Mouse (Mus musculus): ENCODE measurements at regions not wholly inside any gene's neighbourhood (a gene's known extent, or its start where the extent isn't known, plus 50 kb on each side); places are given as distances from the start of the nearest gene placed in this dataset.
"Not testable (repeated sequence)": the region's sequence is repeated elsewhere in the genome, so short reads cannot be mapped to it uniquely, and the experiment has no call there.

- intact Hi-C loops (cut with DNase I), result no loop called here
- DNase-seq, result no peak
Measured at GRCm38 (mm10) chr17:4866026-4866896, 127.9 kb upstream of the Arid1b start.

- intact Hi-C loops (cut with DNase I), result no loop called here
Measured at GRCm38 (mm10) chr17:4867083-4867482, 127.0 kb upstream of the Arid1b start.

GRCm38 (mm10) chr17:4867754-4868445, 126.2 kb upstream of the Arid1b start:
- peak; percentile 50 to 59 for DNase-seq
- intact Hi-C loops (cut with DNase I), result no loop called here

More at GRCm38 (mm10) chr17:4867083-4867482, 127.0 kb upstream of the Arid1b start:
- no peak for DNase-seq

- DNase-seq, result no peak
- intact Hi-C loops (cut with DNase I), result no loop called here
Measured at GRCm38 (mm10) chr17:4868446-4868825, 125.7 kb upstream of the Arid1b start.

- no peak for DNase-seq
- intact Hi-C loops (cut with DNase I), result no loop called here
Measured at GRCm38 (mm10) chr17:4868861-4869260, 125.3 kb upstream of the Arid1b start.

GRCm38 (mm10) chr17:4871267-4871666, 122.9 kb upstream of the Arid1b start:
- intact Hi-C loops (cut with DNase I), result no loop called here
- no peak for DNase-seq

- intact Hi-C loops (cut with DNase I), result no loop called here
- DNase-seq, result no peak
Measured at GRCm38 (mm10) chr17:4874459-4874858, 119.7 kb upstream of the Arid1b start.

- intact Hi-C loops (cut with DNase I), result no loop called here
- no peak for DNase-seq
Measured at GRCm38 (mm10) chr17:4875086-4876046, 118.8 kb upstream of the Arid1b start.

- intact Hi-C loops (cut with DNase I), result no loop called here
- no peak for DNase-seq
Measured at GRCm38 (mm10) chr17:4876431-4876830, 117.7 kb upstream of the Arid1b start.

GRCm38 (mm10) chr17:4881473-4881872, 112.7 kb upstream of the Arid1b start:
- intact Hi-C loops (cut with DNase I), result no loop called here
- no peak for DNase-seq

GRCm38 (mm10) chr17:4884083-4884482, 110.0 kb upstream of the Arid1b start:
- intact Hi-C loops (cut with DNase I), result no loop called here

GRCm38 (mm10) chr17:4884761-4885160, 109.4 kb upstream of the Arid1b start:
- intact Hi-C loops (cut with DNase I), result no loop called here
- DNase-seq, result no peak

More at GRCm38 (mm10) chr17:4884083-4884482, 110.0 kb upstream of the Arid1b start:
- no peak for DNase-seq

GRCm38 (mm10) chr17:4887331-4887730, 106.8 kb upstream of the Arid1b start:
- intact Hi-C loops (cut with DNase I); DNase-seq: not testable (repeated sequence)

GRCm38 (mm10) chr17:4889577-4889976, 104.6 kb upstream of the Arid1b start:
- DNase-seq, result no peak

GRCm38 (mm10) chr17:4890131-4890530, 104.0 kb upstream of the Arid1b start:
- intact Hi-C loops (cut with DNase I), result no loop called here
- no peak for DNase-seq

More at GRCm38 (mm10) chr17:4889577-4889976, 104.6 kb upstream of the Arid1b start:
- intact Hi-C loops (cut with DNase I), result no loop called here

- peak in 1 of 2 experiments; percentile 14 for DNase-seq
Measured at GRCm38 (mm10) chr17:4891576-4891975, 102.6 kb upstream of the Arid1b start.

GRCm38 (mm10) chr17:4894756-4895330, 99.3 kb upstream of the Arid1b start:
- DNase-seq; intact Hi-C loops (cut with DNase I): not testable (repeated sequence)

More at GRCm38 (mm10) chr17:4891576-4891975, 102.6 kb upstream of the Arid1b start:
- intact Hi-C loops (cut with DNase I), result no loop called here

- no peak for DNase-seq
Measured at GRCm38 (mm10) chr17:4903129-4903528, 91.0 kb upstream of the Arid1b start.

GRCm38 (mm10) chr17:4906504-4906903, 87.6 kb upstream of the Arid1b start:
- intact Hi-C loops (cut with DNase I), result loop anchor here (5.0 kb wide), 1 partner anchor 281 kb away; no protein-coding TSS in a partner anchor
- no peak for DNase-seq

More at GRCm38 (mm10) chr17:4903129-4903528, 91.0 kb upstream of the Arid1b start:
- intact Hi-C loops (cut with DNase I), result no loop called here
